Mouse (Mus musculus): Measurements from ENCODE around the gene Gys1. TPM values are rescaled to one million over a fixed set of nuclear protein-coding genes. Genes with fewer than 3 reads are reported as not detected.
"Not testable (repeated sequence)": the region's sequence is repeated elsewhere in the genome, so short reads cannot be mapped to it uniquely, and the experiment has no call there.

Gys1 gene
- polyA plus RNA-seq, 1 experiment from 2014 or later, result 44.2 TPM

DNA sequence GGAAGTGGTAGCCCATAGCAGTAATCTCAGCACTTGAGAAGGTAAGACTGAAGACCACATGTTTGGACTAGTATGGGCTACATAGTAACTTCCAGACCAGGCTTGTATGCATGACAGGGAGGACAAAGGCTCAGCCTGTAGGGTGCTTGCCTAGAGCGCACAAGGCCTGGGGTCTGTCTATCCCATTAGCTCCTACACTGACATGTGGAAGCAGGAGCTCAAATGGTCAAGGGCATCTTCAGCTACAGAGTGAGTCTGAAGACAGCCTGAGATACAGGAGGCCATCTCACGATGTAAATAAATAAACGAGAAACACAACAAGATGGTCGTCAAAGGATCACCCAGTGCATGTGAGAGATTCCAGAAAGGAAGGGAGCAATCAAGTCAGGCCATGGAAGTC is 27.7 kb downstream of the Gys1 start:
- Histone ChIP-seq H3K27me3 (replicated peaks; ENCODE audit: low read depth, poor library complexity, severe bottlenecking) (no peaks in the 10 kb centered on the region), H3K4me3 (no peak overlapping the region), H3K4me1 (peaks cover 53% of the 10 kb centered on the region), H3K9me3 (no peaks in the 10 kb centered on the region), H3K27ac (replicated peaks) (no peak overlapping the region), H3K36me3 (replicated peaks) (peaks cover 69% of the 10 kb centered on the region)
- no peak for DNase-seq (ENCODE audit: low spot score)
- 86% methylated on average over 4 of the region's 4 CpGs for WGBS

DNA sequence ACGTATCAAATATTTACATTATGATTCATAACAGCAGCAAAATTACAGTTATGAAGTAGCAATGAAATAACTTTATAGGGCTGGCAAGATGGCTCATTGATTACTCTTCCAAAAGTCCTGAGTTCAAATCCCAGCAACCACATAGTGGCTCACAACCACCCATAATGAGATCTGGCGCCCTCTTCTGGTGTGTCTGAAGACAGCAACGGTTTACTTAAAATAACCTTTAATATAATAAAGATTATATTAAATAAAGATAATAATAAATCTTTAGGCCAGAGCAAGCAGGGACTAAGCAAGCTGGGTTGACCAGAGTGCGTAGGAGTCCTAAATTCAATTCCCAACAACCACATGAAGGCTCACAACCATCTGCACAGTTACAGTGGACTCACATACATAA is 28.2 kb downstream of the Gys1 start:
- not testable (repeated sequence) for H3K27ac ChIP-seq (replicated peaks); H3K27me3 ChIP-seq (replicated peaks; ENCODE audit: low read depth, poor library complexity, severe bottlenecking); H3K9me3 ChIP-seq; H3K4me3 ChIP-seq; DNase-seq (ENCODE audit: low spot score)
- WGBS, result 79% methylated on average over 4 of the region's 4 CpGs
- Histone ChIP-seq H3K36me3 (replicated peaks) (peaks cover 64% of the 10 kb centered on the region), H3K4me1 (peaks cover 50% of the 10 kb centered on the region)

DNA sequence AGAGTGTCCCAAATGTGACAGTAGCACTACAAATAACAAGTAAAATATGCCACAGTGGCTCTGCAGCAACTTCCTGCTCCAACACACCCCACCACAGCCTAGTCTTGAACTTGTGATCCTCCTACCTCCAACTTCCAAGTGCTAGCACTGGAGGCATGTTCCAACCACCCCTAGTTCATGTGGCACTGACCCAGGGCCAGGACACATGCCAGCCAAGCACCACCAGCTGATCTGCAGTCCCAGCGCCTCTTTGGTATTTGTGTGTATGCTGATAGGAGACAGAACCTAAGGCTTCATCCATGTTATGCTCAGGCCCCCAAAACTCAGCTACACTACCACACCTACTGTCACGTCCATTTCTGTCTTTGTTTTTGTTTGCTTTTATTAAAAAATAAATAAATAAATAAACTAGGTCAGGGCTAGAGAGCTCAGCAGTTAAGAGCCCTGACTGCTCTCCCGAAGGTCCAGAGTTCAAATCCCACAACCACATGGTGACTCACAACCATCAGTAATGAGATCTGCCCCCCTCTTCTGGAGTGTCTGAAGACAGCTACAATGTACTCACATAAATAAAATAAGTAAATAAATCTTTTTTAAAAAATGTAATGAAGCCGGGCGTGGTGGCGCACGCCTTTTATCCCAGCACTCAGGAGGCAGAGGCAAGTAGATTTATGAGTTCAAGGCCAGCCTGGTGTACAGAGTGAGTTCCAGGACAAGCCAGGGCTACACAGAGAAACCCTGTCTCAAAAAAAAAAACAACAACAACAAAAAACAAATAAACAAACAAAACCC is 29.5 kb downstream of the Gys1 start:
- 96% methylated on average over 7 of the region's 7 CpGs for WGBS
- DNase-seq (ENCODE audit: low spot score), result no peak
- Histone ChIP-seq H3K4me1 (peaks cover 43% of the 10 kb centered on the region), H3K27ac (replicated peaks) (no peak overlapping the region), H3K36me3 (replicated peaks) (peaks cover 54% of the 10 kb centered on the region), H3K4me3 (no peak overlapping the region), H3K9me3 (no peaks in the 10 kb centered on the region), H3K27me3 (replicated peaks; ENCODE audit: low read depth, poor library complexity, severe bottlenecking) (no peaks in the 10 kb centered on the region)

DNA sequence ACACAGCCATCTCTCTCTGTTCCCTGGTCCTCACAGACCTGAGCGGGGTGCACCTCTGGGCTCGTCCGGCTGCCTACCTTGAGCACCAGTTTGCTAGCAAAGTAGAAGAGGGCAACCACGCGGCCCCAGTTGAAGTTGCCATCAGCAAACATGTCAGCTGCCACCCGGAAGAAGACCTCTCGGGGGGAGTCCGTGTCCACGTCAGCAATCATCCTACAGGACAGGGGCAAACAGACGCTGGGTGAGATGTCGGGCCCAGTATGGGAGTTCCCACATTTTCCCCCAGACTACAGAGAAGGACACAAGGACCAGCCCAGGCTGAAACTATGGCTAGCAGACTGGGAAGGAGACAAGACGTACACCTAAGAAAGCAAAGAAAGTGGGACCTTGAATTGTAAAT is 30.5 kb downstream of the Gys1 start:
- Histone ChIP-seq H3K27me3 (replicated peaks; ENCODE audit: low read depth, poor library complexity, severe bottlenecking) (no peaks in the 10 kb centered on the region), H3K27ac (replicated peaks) (no peak overlapping the region), H3K4me3 (peak overlapping the region; percentile 86; the same call in 1 of the 2 replicates), H3K4me1 (peaks cover 40% of the 10 kb centered on the region), H3K36me3 (replicated peaks) (peaks cover 54% of the 10 kb centered on the region), H3K9me3 (no peaks in the 10 kb centered on the region)
- WGBS, result 96% methylated on average over 12 of the region's 12 CpGs
- DNase-seq (ENCODE audit: low spot score), result no peak

DNA sequence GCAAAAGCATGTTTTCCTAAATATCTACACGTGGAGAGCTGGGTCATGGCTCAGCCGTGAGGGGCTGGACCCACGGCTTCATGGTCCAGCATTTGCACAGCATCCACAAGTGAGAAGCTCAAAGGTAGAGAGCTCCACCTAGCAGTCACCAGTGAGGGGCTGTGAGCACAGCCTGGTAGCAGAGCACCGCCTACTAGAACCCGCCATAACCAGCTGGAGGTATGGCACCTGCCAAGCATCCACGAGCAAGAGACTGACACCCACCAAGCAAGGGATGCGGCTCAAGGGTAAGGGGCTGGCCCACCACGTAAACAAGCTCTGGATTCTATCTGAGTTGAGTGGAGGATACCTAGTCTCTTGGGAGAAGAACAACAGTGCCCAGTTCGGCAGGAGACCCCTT is 30.9 kb downstream of the Gys1 start:
- WGBS, result 84% methylated on average over 9 of the region's 9 CpGs
- H3K4me3 ChIP-seq, result peak overlapping the region; percentile 86
- peaks cover 52% of the 10 kb centered on the region for H3K36me3 ChIP-seq (replicated peaks)
- peaks cover 35% of the 10 kb centered on the region for H3K4me1 ChIP-seq
- no peaks in the 10 kb centered on the region for H3K27me3 ChIP-seq (replicated peaks; ENCODE audit: low read depth, poor library complexity, severe bottlenecking)
- DNase-seq (ENCODE audit: low spot score), result no peak
- no peaks in the 10 kb centered on the region for H3K9me3 ChIP-seq
- H3K27ac ChIP-seq (replicated peaks), result peak overlapping the region; percentile 91; the same call in 1 of the 2 replicates

DNA sequence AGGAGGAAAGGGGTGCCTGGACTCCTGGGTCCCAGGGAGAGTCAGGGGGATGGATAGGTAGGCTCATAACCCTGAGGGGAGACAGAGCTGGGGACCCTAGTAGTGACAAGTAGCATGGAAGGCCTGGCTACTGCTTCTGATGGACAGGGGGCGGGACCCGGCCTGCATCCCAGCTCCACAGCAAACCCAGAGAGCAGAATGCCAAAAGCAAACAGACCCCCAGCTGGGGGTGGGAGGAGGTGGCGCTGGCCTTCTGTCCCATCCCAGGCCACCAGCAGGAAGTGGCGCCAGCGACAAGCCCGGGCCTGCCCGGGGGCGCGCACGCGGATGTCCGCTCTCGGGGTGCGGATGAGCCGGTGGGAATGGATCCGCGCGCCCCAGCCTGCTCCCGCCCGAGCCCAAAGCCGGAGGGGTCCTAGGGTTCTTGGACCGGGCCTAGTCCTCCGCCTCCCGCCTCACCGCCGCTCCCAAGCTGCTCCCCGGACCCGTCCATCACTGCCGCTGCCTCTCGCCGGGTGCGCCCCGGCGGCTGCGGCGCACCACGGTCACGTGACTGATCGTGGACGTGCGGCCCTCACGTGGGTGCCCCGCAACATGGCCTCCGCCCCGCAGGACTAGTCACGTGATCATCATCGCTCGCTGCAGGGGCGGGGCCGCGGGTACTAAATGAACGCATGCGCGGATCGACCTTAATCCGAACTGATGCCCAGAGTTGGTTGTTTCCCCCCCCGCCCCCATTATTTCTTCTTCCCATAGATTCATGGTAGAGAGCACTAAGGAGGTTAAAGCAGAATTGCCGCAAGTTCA is 31.8 kb downstream of the Gys1 start, which contains the start of gene Bax:
Bax (minus strand) TSS at position 616 of the 807 bp plus-strand sequence.
- Histone ChIP-seq H3K27me3 (replicated peaks; ENCODE audit: low read depth, poor library complexity, severe bottlenecking) (no peaks in the 10 kb centered on the region), H3K4me1 (peaks cover 26% of the 10 kb centered on the region), H3K27ac (replicated peaks) (peak within 1 kb of the TSS; percentile 91), H3K9me3 (no peaks in the 10 kb centered on the region), H3K36me3 (replicated peaks) (peaks cover 42% of the 10 kb centered on the region), H3K4me3 (peak within 1 kb of the TSS; percentile 86)
- WGBS, result under 1% methylated on average over 58 of the region's 58 CpGs
- DNase-seq (ENCODE audit: low spot score), result peak; percentile 97

DNA sequence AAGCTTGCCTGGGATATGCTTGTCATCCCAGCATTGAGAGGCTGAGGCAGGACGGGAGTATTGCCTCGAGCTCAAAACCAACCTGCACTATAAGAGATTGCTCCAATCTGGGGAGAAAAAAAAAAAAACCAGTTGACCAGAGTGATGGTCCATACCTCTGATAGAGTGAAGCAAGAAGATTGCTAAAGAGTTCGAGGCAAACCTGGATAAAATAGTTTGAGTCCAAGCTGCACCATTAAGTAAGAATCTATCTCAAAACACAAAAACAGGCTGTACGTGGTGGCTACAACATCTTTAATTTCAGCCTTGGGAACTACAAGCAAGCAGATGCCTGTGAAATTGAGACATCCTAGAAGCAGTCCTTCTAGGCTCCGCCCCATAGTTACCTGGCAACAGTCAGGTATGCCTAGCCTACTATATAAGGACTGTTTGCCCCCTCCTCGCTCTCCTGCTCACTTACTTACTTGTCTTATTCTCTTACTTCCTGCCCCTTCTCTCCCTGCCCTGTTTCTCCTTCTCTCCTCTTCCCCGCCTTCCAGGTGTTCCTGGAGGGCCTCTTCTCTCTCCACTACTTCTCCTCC is 32.5 kb downstream of the Gys1 start:
- WGBS, result 31% methylated on average over 7 of the region's 7 CpGs
- H3K36me3 ChIP-seq (replicated peaks), result peaks cover 36% of the 10 kb centered on the region
- H3K27ac ChIP-seq (replicated peaks), result peak overlapping the region; percentile 91

DNA sequence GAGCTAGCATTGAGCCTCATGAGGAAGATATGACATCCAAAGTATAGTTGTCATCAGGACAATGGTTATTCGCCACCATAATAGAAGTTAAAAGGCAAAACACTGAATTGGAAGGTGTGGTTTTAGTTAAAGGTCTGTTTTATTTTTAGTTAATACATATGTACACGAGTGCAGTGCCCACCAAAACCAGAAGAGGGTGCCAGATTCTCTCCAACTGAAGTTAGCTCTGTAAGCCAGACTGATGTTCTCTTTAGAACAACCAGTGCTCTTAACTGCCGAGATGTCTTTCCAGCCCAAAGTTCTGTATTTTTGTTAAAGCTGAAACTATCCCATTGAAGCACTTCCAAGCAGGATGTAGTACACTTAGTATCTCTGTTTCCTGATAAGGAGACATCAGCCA is 36.2 kb downstream of the Gys1 start:
- Histone ChIP-seq H3K9me3 (no peaks in the 10 kb centered on the region), H3K4me3 (no peak overlapping the region), H3K27me3 (replicated peaks; ENCODE audit: low read depth, poor library complexity, severe bottlenecking) (no peaks in the 10 kb centered on the region), H3K4me1 (peaks cover 18% of the 10 kb centered on the region), H3K27ac (replicated peaks) (no peak overlapping the region), H3K36me3 (replicated peaks) (0 out of 2 replicates have a peak, but pooled peaks cover 3% of the 10 kb centered on the region)
- WGBS, result 14% methylated on average over 3 of the region's 3 CpGs
- DNase-seq (ENCODE audit: low spot score), result peak; percentile 64

More for the DNA sequence above, 32.5 kb downstream of the Gys1 start:
- Histone ChIP-seq H3K27me3 (replicated peaks; ENCODE audit: low read depth, poor library complexity, severe bottlenecking) (no peaks in the 10 kb centered on the region), H3K4me3 (peak overlapping the region; percentile 86), H3K4me1 (peaks cover 21% of the 10 kb centered on the region), H3K9me3 (no peaks in the 10 kb centered on the region)
- no peak for DNase-seq (ENCODE audit: low spot score)

DNA sequence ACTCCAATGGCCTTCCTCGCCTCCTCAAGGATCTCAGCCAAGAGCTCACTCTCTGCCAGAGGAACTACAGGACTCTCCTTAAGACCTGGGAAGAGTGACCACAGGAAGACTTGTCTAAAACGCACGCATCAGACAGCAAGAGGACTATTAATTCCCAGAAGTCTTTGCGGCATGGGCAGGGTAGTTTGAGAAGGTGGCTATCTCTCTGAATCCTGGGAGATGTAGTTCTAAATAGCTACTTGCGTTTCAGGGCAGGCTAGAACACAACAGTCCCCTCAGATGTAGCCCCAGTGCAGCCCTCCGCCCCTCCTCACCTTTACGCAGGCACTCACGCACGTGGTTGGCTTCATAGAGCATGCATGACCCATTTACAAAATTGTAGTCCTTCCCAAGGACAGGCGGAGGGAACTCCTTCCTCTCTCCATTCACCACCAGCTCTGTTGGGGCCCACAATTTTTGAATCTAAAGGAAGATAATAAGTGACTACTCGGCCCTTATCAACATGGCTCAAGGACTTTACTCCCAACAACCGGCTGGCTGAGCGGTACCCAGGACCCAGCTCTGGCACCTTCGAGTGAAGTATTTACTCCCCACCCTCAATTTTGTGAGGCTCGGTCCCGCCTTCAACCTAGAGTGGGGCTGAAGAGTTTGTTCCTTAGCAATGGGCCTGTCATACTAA is 40.8 kb downstream of the Gys1 start:
- H3K36me3 ChIP-seq (replicated peaks), result peaks cover 11% of the 10 kb centered on the region
- no peak for DNase-seq (ENCODE audit: low spot score)
- WGBS, result 71% methylated on average over 16 of the region's 16 CpGs
- H3K9me3 ChIP-seq, result no peaks in the 10 kb centered on the region
- H3K27ac ChIP-seq (replicated peaks), result peak overlapping the region; percentile 57; the same call in 1 of the 2 replicates
- peak overlapping the region; percentile 40; the same call in 1 of the 2 replicates for H3K4me3 ChIP-seq
- H3K27me3 ChIP-seq (replicated peaks; ENCODE audit: low read depth, poor library complexity, severe bottlenecking), result no peaks in the 10 kb centered on the region
- H3K4me1 ChIP-seq, result 0 out of 2 replicates have a peak, but pooled peaks cover 6% of the 10 kb centered on the region

DNA sequence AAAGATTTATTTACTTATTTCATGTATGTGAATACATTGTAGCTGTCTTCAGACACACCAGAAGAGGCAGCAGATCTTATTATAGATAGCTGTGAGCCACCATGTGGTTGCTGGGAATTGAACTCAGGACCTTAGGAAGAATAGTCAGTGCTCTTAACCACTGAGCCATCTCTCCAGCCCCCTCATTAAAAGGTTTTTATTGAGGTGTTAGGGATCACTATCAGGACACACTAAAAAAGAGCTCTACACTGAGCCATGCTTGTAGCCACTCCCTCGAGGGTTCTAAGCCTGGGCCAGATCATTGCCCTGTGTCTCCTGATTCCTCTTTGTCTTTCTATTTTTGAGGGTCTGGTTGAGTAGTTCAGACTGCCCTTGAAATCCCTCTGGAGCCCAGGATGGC is 41.8 kb downstream of the Gys1 start:
- Histone ChIP-seq H3K9me3 (no peaks in the 10 kb centered on the region), H3K27me3 (replicated peaks; ENCODE audit: low read depth, poor library complexity, severe bottlenecking) (no peaks in the 10 kb centered on the region), H3K36me3 (replicated peaks) (peaks cover 11% of the 10 kb centered on the region), H3K4me1 (0 out of 2 replicates have a peak, but pooled peaks cover 6% of the 10 kb centered on the region), H3K27ac (replicated peaks) (no peak overlapping the region), H3K4me3 (no peak overlapping the region)
- WGBS, result 72% methylated on average over 1 of the region's 1 CpGs
- no peak for DNase-seq (ENCODE audit: low spot score)

DNA sequence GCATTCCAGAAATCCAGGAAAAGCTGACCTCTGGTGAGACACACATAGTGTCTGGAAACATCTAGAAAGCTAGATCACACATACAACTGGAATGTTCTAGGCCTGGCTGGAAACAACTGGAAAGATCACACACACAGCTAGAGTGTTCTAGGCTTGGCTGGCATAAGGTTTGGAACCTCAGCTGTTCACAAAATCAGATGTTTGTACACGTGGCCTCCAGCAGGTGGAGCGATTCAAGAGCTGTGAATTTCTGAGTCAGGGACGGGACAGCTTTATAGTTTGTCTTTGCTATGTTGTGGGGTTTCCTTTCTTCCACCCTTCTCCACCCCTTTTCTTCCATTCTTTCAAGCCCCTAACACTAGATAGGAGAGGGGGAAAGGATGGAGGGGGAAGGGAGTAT is 42.4 kb downstream of the Gys1 start:
- no peaks in the 10 kb centered on the region for H3K27me3 ChIP-seq (replicated peaks; ENCODE audit: low read depth, poor library complexity, severe bottlenecking)
- DNase-seq (ENCODE audit: low spot score), result peak; percentile 55

DNA sequence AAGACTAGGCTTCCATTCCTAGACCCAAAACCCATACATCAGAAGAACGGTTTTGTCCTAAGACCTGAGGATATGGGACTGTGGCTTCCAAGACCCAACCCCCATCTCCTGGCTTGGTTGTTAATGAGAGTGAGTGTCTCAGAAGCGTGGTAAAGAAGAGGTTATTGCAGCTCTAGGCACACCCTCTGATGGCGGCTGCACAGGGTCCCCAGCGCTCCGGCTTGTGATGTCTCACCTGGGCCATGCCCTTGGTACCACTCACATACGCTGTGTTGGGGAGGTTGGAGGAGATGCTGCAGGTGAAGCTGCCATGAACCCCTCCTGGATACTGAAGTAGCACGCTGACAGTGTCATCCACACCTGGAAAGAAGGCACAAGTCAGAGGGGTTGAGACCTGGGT is 44.1 kb downstream of the Gys1 start:
- no peaks in the 10 kb centered on the region for H3K9me3 ChIP-seq
- WGBS, result 94% methylated on average over 7 of the region's 7 CpGs
- H3K4me3 ChIP-seq, result no peak overlapping the region
- H3K4me1 ChIP-seq, result 0 out of 2 replicates have a peak, but pooled peaks cover 6% of the 10 kb centered on the region
- H3K27me3 ChIP-seq (replicated peaks; ENCODE audit: low read depth, poor library complexity, severe bottlenecking), result no peaks in the 10 kb centered on the region
- H3K27ac ChIP-seq (replicated peaks), result no peak overlapping the region
- DNase-seq (ENCODE audit: low spot score), result no peak
- H3K36me3 ChIP-seq (replicated peaks), result peaks cover 9% of the 10 kb centered on the region

More for the DNA sequence above, 42.4 kb downstream of the Gys1 start:
- Histone ChIP-seq H3K9me3 (no peaks in the 10 kb centered on the region), H3K4me3 (no peak overlapping the region), H3K36me3 (replicated peaks) (peaks cover 11% of the 10 kb centered on the region), H3K27ac (replicated peaks) (no peak overlapping the region), H3K4me1 (0 out of 2 replicates have a peak, but pooled peaks cover 6% of the 10 kb centered on the region)
- 17% methylated on average over 3 of the region's 3 CpGs for WGBS

All from embryonic facial prominence, embryonic 10.5 days (tissue).